Mouse (Mus musculus) layer of hippocampus, postnatal 25 days (tissue): Measurements from ENCODE around the gene Rev3l. TPM values are rescaled to one million over a fixed set of nuclear protein-coding genes. Genes with fewer than 3 reads are reported as not detected.
"Not testable (repeated sequence)": the region's sequence is repeated elsewhere in the genome, so short reads cannot be mapped to it uniquely, and the experiment has no call there.

Source experiments
- DNase-seq, 2 experiments: peaks; one replicate each; pipeline ENCODE4 v3.0.0; 2022; ENCODE audit warnings: mixed read lengths in 2 of 2, low spot score in 1 of 2; ENCODE audit errors: extremely low spot score in 1 of 2
- total RNA-seq, 2 experiments: library from RNA; stranded (reverse); gene quantifications; 2 replicates each; pipeline ENCODE4 v1.2.3; 2021

The Rev3l gene
- total RNA-seq, 2 experiments from 2014 or later = 33.9 to 43.4 TPM

DNA sequence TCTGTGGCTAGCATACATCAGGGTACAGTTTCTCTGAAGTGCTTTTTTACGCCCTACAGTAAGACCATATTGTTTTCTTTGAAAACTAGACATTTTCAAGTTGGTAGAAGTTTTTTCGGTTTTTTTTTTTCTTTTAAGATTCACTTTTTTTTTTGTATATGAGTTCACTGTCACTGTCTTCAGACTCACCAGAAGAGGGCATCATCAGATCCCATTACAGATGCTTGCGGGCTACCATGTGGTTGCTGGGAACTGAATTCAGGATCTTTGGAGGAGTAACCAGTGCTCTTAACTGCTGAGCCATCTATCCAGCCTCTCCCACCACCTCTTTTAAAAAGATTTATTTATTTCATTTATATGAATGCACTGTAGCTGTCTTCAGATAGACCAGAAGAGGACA, 45.0 kb downstream of the Rev3l start:
- DNase-seq = no peak

GRCm38 (mm10) chr10:39778305-39778704, 46.4 kb downstream of the Rev3l start:
- DNase-seq = no peak

GRCm38 (mm10) chr10:39785241-39785640, 53.3 kb downstream of the Rev3l start:
- DNase-seq = no peak

DNA sequence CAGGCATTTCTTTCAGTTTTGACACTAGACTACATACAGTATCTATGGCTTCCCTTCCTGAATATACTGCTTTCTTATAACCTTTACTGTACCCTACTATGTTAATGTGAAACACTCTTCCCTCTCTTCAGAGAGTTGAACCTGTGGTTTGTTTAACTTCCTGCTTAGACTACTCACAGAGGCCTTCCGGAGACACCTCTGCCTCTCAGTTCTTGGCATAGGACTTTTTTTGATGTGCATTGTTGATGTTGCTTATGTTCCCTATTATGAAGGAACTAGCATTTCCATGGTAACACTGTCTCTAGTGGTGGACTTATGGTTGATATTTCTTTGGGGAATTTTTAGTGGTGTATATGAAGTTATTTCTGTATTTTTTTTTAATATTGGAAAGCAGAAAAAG, 61.4 kb downstream of the Rev3l start:
- no peak for DNase-seq

DNA sequence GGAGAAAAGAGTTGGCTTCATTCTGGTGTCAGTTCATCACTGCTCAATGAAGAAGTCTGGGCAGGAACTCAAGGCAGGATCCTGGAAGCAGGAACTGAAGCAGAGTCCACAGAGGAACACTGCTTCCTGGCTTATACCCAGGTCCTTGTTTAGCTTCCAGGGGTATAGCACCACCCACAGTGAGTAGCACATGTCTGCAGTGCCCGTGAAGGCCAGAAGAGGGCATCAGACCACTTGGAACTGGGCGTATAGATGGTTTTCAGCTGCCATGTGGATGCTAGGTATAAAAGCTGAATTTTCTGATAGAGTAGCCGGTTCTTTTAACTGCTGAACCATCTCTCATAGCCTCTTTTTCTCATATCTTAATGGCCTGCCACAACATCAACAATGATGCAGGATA, 79.6 kb downstream of the Rev3l start:
- no peak for DNase-seq

DNA sequence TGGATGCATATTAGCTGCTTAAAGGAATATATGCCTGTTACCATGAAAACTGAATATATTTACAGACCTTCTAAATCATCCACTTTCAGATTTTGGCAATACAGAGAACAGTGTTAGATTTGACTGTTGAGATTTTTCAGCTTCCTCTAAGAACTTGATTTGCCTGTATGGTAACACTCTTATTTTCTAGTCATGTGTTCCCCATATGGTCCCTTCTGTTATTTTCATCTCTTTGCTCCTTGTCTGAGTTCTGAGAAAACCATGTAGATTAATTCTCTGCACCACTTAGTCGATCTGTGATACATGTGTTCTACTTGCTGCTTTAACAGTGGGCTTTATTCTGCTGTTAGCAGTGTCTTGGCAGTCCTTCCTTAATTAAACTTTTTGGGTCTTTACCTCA, 110.7 kb downstream of the Rev3l start:
- no peak for DNase-seq

DNA sequence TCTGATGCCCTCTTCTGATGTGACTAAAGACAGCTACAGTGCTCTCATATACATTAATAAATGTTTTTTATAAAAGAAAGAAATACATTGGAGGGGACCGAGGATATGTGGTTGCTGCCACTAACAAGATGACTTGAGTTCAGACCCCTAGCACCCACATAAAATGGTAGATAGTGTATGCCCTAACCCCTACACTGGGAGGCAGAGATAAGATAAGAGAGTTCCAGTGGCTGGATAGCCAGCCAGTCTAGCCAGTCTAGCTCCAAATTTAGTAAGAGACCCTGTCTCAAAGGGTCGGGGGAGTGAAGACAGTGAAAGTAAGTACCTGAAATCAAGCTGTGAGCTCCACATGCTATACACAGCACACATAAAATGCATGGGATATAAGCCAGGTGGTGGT, 133.6 kb downstream of the Rev3l start:
- DNase-seq = no peak

- DNase-seq = no peak
Observed at GRCm38 (mm10) chr10:39888621-39889020, 156.7 kb downstream of the Rev3l start.

DNA sequence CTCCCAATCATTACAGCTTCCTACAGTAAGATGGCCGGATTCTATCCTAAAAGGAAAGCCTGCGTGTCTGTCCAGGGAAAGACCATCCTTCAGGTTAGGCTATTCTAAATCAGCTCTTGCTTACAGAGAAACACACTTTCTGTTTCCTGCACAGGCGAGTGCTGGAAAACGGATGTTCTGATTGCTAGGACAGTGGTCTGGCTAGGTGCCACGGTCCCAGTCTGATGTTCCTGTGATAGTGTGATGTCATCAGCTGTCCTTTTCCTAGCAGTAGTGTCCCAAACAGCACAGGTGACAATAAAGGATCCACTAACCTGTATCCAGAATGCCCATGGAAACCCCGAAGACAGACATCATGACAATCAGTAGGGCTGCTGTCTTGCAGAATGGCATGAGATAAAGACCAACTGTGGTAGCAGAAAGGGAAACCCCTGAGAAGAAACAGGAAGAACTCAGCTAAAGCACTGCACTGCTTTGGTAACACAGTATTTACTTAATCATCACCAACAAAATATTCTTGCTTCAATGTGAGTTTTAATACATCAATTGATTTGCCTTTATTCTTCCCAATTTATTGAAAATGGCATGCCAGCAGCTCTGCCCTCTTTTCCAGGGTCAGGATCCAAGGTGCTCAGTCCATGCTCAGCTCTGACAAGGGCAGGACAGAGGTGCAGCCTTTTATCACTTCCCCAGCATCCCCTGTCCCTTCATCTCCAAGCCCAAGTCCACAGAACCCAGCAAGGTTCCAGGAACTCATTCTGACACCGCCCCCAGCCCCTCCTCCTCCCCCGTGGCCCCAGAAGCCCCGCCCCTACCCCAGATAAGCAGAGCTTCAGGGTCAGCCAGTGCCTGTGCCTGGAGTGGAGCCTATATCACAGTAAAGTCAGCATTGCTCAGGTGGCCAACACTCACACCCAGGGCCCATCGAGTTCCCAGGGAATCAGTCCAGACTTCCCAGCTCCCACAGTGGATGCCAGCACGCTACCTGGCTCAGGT, 162.1 kb downstream of the Rev3l start:
- no peak for DNase-seq

GRCm38 (mm10) chr10:39896503-39896902, 164.6 kb downstream of the Rev3l start:
- DNase-seq = no peak

- peak; percentile 67 to 75 for DNase-seq
Observed at GRCm38 (mm10) chr10:39898874-39899371, 167.0 kb downstream of the Rev3l start, which contains the start of gene Mfsd4b4. TSS of gene Mfsd4b4 (minus strand) at chr10:39899238.

DNA sequence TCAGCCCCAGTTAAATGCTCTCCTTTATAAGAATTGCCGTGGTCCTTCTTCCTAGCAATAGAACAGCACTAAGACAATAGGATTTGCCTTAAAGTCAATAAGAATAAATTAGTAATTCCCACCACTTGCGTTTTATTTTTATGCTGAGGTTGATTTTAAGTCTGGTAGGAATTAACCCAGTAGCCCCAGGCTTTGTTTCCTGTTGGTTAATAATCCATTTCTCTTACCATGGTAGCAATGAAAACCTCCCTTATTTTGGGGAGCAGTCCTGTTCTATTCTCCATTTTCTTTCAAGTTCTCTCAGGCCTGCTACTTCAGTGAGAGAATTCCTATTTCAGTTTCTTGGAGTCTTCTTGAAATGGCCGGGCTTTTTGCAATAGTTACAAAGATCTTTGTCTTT, 172.3 kb downstream of the Rev3l start:
- no peak for DNase-seq

GRCm38 (mm10) chr10:39906799-39907658, 175.1 kb downstream of the Rev3l start:
- DNase-seq = no peak

GRCm38 (mm10) chr10:39908768-39909441, 177.0 kb downstream of the Rev3l start:
- DNase-seq = no peak

DNA sequence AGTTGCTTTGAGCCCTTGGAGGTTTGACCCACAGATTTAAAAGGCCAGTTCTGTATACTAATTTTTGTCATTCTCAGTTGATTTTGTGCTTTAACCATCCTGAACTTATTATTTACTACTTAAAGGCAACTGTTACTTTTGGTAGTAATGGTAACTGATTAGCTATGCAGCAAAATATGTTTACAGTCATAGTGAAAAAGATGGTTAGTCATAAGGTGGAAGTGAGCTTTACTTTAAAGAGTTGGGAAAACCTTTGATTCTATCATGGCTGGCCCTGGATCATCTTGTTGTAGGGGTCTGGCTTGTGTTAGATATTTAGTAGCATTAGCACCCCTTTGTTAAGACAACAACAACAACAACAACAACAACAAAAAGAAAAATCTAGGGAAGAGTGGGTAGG, 180.7 kb downstream of the Rev3l start:
- no peak for DNase-seq

DNA sequence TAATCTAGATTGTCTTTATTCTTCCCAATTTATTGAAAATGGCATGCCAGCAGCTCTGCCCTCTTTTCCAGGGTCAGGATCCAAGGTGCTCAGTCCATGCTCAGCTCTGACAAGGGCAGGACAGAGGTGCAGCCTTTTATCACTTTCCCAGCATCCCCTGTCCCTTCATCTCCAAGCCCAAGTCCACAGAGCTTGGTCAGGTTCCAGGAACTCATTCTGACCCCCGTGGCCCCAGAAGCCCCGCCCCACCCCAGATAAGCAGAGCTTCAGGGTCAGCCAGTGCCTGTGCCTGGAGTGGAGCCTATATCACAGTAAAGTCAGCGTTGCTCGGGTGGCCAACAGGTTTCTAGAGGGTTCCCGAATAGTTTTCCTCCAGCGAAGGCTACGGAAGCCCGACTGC, 192.6 kb downstream of the Rev3l start:
- not testable (repeated sequence) for DNase-seq
